Mouse (Mus musculus) midbrain, embryonic 16.5 days (tissue): ENCODE measurements around the gene Ifitm7. TPM values are rescaled to one million over a fixed set of nuclear protein-coding genes. Genes with fewer than 3 reads are reported as not detected.

Source experiments
- ATAC-seq: fragments of 200-750 bp; cut with Nextera tagmentation; 2 replicates; pipeline ENCODE4 v1.8.0; 2017; ENCODE audit warnings: moderate TSS enrichment
- H3K27ac ChIP-seq: fragments of 300-500 bp; sonication (generic); 2 replicates; pipeline ENCODE4 v1.5.1; 2014; ENCODE audit warnings: mild to moderate bottlenecking, low read length, mixed read lengths
- H3K27me3 ChIP-seq: fragments of 300-500 bp; sonication (generic); 2 replicates; pipeline ENCODE4 v1.6.1; 2014; ENCODE audit warnings: low read depth, low read length, mixed read lengths; ENCODE audit not compliant: control insufficient read depth, insufficient read depth
- H3K36me3 ChIP-seq: fragments of 300-500 bp; sonication (generic); 2 replicates; pipeline ENCODE4 v1.6.1; 2014; ENCODE audit warnings: mild to moderate bottlenecking, low read length, moderate library complexity, mixed read lengths; ENCODE audit not compliant: control insufficient read depth, insufficient read depth
- H3K4me1 ChIP-seq: fragments of 300-500 bp; sonication (generic); 2 replicates; pipeline ENCODE4 v1.6.1; 2014; ENCODE audit warnings: mild to moderate bottlenecking, low read length, mixed read lengths; ENCODE audit not compliant: control insufficient read depth, insufficient read depth
- H3K4me2 ChIP-seq: fragments of 300-500 bp; sonication (generic); 2 replicates; pipeline ENCODE4 v1.6.1; 2014; ENCODE audit warnings: mild to moderate bottlenecking, low read length, mixed read lengths
- H3K4me3 ChIP-seq: fragments of 300-500 bp; sonication (generic); 2 replicates; pipeline ENCODE4 v1.5.1; 2014; ENCODE audit warnings: low read depth, mild to moderate bottlenecking, low read length, moderate library complexity, mixed read lengths
- H3K9ac ChIP-seq: fragments of 300-500 bp; sonication (generic); 2 replicates; pipeline ENCODE4 v1.6.1; 2014; ENCODE audit warnings: low read depth, low read length, mixed read lengths
- H3K9me3 ChIP-seq: fragments of 300-500 bp; sonication (generic); replicated peaks from 2 replicates; pipeline ENCODE4 v1.6.1; 2014; ENCODE audit warnings: mild to moderate bottlenecking, low read length, mixed read lengths; ENCODE audit not compliant: control insufficient read depth, poor library complexity, severe bottlenecking
- WGBS: fragments of 180-500 bp; shearing (Covaris S2); extraction: QIAGEN DNeasy Blood & Tissue Kit; methylation state at CpG from one replicate; pipeline ENCODE4 v1.1.7; 2014; 5-methylcytosine and 5-hydroxymethylcytosine counted together
- polyA plus RNA-seq: library from polyadenylated mRNA; unstranded; fragments of >200 nt; fragmentation: Nextera tagmentation; extraction: Ambion mirVana; gene quantifications from 2 replicates; pipeline ENCODE4 v1.2.1, GENCODE M21; 2015

Gene Ifitm7
- polyA plus RNA-seq, 1 experiment from 2014 or later, result 0.55 TPM

DNA sequence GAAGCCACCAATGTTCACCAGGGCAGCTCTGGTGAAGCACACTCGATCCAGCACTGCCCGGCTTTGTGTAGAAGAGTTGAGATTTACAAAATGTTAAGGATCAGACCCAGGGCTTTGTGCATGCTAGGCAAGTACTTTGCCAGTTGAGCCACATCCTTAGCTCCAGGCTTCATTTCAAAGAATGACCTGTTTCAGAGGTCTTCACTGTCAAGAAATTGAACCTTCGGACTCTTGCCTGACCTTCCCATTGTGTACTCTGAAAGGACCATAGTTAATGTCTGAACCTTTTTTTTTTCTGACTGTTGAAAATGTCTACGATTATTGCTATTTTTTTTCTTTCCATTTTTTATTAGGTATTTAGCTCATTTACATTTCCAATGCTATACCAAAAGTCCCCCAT lies 23.3 kb upstream of the Ifitm7 start:
- Histone ChIP-seq H3K27me3 (no peaks in the 10 kb centered on the region), H3K9ac (no peak overlapping the region), H3K4me3 (no peak overlapping the region), H3K36me3 (no peaks in the 10 kb centered on the region), H3K4me2 (no peak overlapping the region), H3K4me1 (no peaks in the 10 kb centered on the region), H3K9me3 (no peaks in the 10 kb centered on the region), H3K27ac (no peak overlapping the region)
- 95% methylated on average over 4 of the region's 4 CpGs for WGBS
- no peak for ATAC-seq

GRCm38 (mm10) chr16:14008708-14009107 lies 22.0 kb upstream of the Ifitm7 start:
- no peak for ATAC-seq
- Histone ChIP-seq H3K27me3 (no peaks in the 10 kb centered on the region), H3K4me2 (no peak overlapping the region), H3K36me3 (no peaks in the 10 kb centered on the region), H3K9me3 (no peaks in the 10 kb centered on the region), H3K4me3 (no peak overlapping the region), H3K9ac (no peak overlapping the region), H3K27ac (no peak overlapping the region), H3K4me1 (no peaks in the 10 kb centered on the region)

GRCm38 (mm10) chr16:14008081-14008480 lies 21.4 kb upstream of the Ifitm7 start:
- 77% methylated on average over 2 of the region's 2 CpGs for WGBS

GRCm38 (mm10) chr16:14005266-14005665 lies 18.6 kb upstream of the Ifitm7 start:
- no peak overlapping the region for H3K4me2 ChIP-seq
- no peaks in the 10 kb centered on the region for H3K4me1 ChIP-seq
- H3K27me3 ChIP-seq, result no peaks in the 10 kb centered on the region
- H3K9ac ChIP-seq, result no peak overlapping the region
- 81% methylated on average over 4 of the region's 4 CpGs for WGBS
- H3K4me3 ChIP-seq, result no peak overlapping the region
- ATAC-seq, result no peak
- no peaks in the 10 kb centered on the region for H3K9me3 ChIP-seq
- H3K36me3 ChIP-seq, result no peaks in the 10 kb centered on the region
- no peak overlapping the region for H3K27ac ChIP-seq

More at GRCm38 (mm10) chr16:14008081-14008480, 21.4 kb upstream of the Ifitm7 start:
- no peak for ATAC-seq
- no peaks in the 10 kb centered on the region for H3K36me3 ChIP-seq
- no peak overlapping the region for H3K4me2 ChIP-seq
- H3K4me1 ChIP-seq, result no peaks in the 10 kb centered on the region
- H3K27ac ChIP-seq, result no peak overlapping the region
- H3K27me3 ChIP-seq, result no peaks in the 10 kb centered on the region
- H3K9ac ChIP-seq, result no peak overlapping the region
- no peak overlapping the region for H3K4me3 ChIP-seq
- no peaks in the 10 kb centered on the region for H3K9me3 ChIP-seq

DNA sequence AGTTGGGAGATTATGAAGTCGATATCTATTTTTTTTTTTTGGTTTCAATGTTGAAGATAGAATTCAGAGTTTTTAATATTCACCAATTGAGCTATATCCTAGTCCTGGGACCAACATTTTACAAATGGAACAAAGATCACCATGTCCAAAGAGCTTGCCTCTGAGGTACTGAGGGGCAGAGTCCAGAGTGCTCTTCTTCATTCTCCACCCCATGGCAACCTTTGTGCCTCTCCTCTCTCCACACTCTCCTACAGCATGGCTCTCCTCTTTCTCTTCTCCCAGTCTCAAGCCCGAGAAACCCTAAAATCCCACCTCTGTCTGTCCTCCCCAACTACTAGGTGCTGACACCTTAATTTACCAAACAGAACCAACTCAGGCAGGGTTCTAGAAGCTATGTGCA lies 18.0 kb upstream of the Ifitm7 start:
- ATAC-seq, result no peak
- WGBS, result 84% methylated on average over 2 of the region's 2 CpGs
- H3K9ac ChIP-seq, result no peak overlapping the region
- H3K4me3 ChIP-seq, result no peak overlapping the region
- H3K4me2 ChIP-seq, result no peak overlapping the region
- no peaks in the 10 kb centered on the region for H3K27me3 ChIP-seq
- H3K27ac ChIP-seq, result no peak overlapping the region
- H3K36me3 ChIP-seq, result no peaks in the 10 kb centered on the region
- no peaks in the 10 kb centered on the region for H3K9me3 ChIP-seq
- no peaks in the 10 kb centered on the region for H3K4me1 ChIP-seq

- Histone ChIP-seq H3K4me1 (no peaks in the 10 kb centered on the region), H3K4me3 (no peak overlapping the region), H3K36me3 (no peaks in the 10 kb centered on the region), H3K4me2 (no peak overlapping the region), H3K9ac (no peak overlapping the region), H3K27me3 (no peaks in the 10 kb centered on the region), H3K27ac (no peak overlapping the region), H3K9me3 (no peaks in the 10 kb centered on the region)
- peak; percentile 53; the same call in 1 of the 2 replicates for ATAC-seq
- WGBS, result 28% methylated on average over 3 of the region's 3 CpGs
Observed at GRCm38 (mm10) chr16:14004170-14004569, 17.5 kb upstream of the Ifitm7 start.

- WGBS, result 67% methylated on average over 8 of the region's 8 CpGs
- H3K9me3 ChIP-seq, result no peaks in the 10 kb centered on the region
- no peak overlapping the region for H3K9ac ChIP-seq
- H3K27ac ChIP-seq, result no peak overlapping the region
- H3K4me1 ChIP-seq, result no peaks in the 10 kb centered on the region
- H3K27me3 ChIP-seq, result no peaks in the 10 kb centered on the region
- no peak for ATAC-seq
- no peaks in the 10 kb centered on the region for H3K36me3 ChIP-seq
- H3K4me3 ChIP-seq, result no peak overlapping the region
- no peak overlapping the region for H3K4me2 ChIP-seq
Observed at GRCm38 (mm10) chr16:14003386-14004130, 16.9 kb upstream of the Ifitm7 start.

- WGBS, result 88% methylated on average over 1 of the region's 1 CpGs
- ATAC-seq, result no peak
- Histone ChIP-seq H3K36me3 (no peaks in the 10 kb centered on the region), H3K4me1 (peaks cover under 1% of the 10 kb centered on the region; the same call in 1 of the 2 replicates), H3K9ac (no peak overlapping the region), H3K4me2 (no peak overlapping the region), H3K27me3 (no peaks in the 10 kb centered on the region), H3K4me3 (no peak overlapping the region), H3K27ac (no peak overlapping the region), H3K9me3 (no peaks in the 10 kb centered on the region)
Observed at GRCm38 (mm10) chr16:13994502-13994901, 7.8 kb upstream of the Ifitm7 start.

- no peaks in the 10 kb centered on the region for H3K27me3 ChIP-seq
- no peaks in the 10 kb centered on the region for H3K36me3 ChIP-seq
- H3K27ac ChIP-seq, result no peak overlapping the region
- H3K4me1 ChIP-seq, result peaks cover 4% of the 10 kb centered on the region
- H3K9me3 ChIP-seq, result no peaks in the 10 kb centered on the region
- WGBS, result 92% methylated on average over 1 of the region's 1 CpGs
- H3K4me3 ChIP-seq, result no peak overlapping the region
- no peak for ATAC-seq
- H3K4me2 ChIP-seq, result no peak overlapping the region
- H3K9ac ChIP-seq, result no peak overlapping the region
Observed at GRCm38 (mm10) chr16:13994076-13994475, 7.4 kb upstream of the Ifitm7 start.
